Mouse (Mus musculus) stomach, postnatal 0 days (tissue): Measurements from ENCODE around the gene Srbd1. TPM values are rescaled to one million over a fixed set of nuclear protein-coding genes. Genes with fewer than 3 reads are reported as not detected.

Experiments
- ATAC-seq: fragments of 200-750 bp; cut with Nextera tagmentation; 2 replicates; pipeline ENCODE4 v1.8.0; 2017; ENCODE audit not compliant: low FRiP score, low TSS enrichment
- DNase-seq: peaks from one replicate; pipeline ENCODE4 v3.0.0-alpha.2; 2016; ENCODE audit warnings: low spot score
- H3K27ac ChIP-seq: fragments of 300-500 bp; sonication (generic); replicated peaks from 2 replicates; pipeline ENCODE4 v1.5.1; 2014; ENCODE audit warnings: mild to moderate bottlenecking, control low read depth
- H3K27me3 ChIP-seq: fragments of 300-500 bp; sonication (generic); 2 replicates; pipeline ENCODE4 v1.6.1; 2014; ENCODE audit warnings: low read length; ENCODE audit not compliant: control insufficient read depth, insufficient read depth
- H3K36me3 ChIP-seq: fragments of 300-500 bp; sonication (generic); 2 replicates; pipeline ENCODE4 v1.6.1; 2014; ENCODE audit warnings: low read length, mixed read lengths; ENCODE audit not compliant: control insufficient read depth, insufficient read depth
- H3K4me1 ChIP-seq: fragments of 300-500 bp; sonication (generic); replicated peaks from 2 replicates; pipeline ENCODE4 v1.6.1; 2014; ENCODE audit warnings: antibody characterized with exemption; ENCODE audit not compliant: control insufficient read depth, insufficient read depth
- H3K4me2 ChIP-seq: fragments of 300-500 bp; sonication (generic); replicated peaks from 2 replicates; pipeline ENCODE4 v1.6.1; 2014; ENCODE audit warnings: low read depth, mild to moderate bottlenecking, control low read depth, moderate library complexity
- H3K4me3 ChIP-seq: fragments of 300-500 bp; sonication (generic); 2 replicates; pipeline ENCODE4 v1.5.1; 2014; ENCODE audit warnings: low read depth, low read length, control low read depth
- H3K9ac ChIP-seq: fragments of 300-500 bp; sonication (generic); 2 replicates; pipeline ENCODE4 v1.6.1; 2014; ENCODE audit warnings: mild to moderate bottlenecking, low read length, control low read depth, mixed read lengths
- H3K9me3 ChIP-seq: fragments of 300-500 bp; sonication (generic); 2 replicates; pipeline ENCODE4 v1.6.1; 2016; ENCODE audit warnings: low read length; ENCODE audit not compliant: control insufficient read depth
- CTCF ChIP-seq: IDR thresholded peaks from 2 replicates; pipeline ENCODE4 v1.5.1; 2016; ENCODE audit warnings: antibody characterized with exemption, low read depth, mild to moderate bottlenecking, moderate library complexity
- EP300 ChIP-seq: optimal IDR thresholded peaks from 2 replicates; pipeline ENCODE3; 2016; ENCODE audit warnings: antibody characterized with exemption
- WGBS: fragments of 180-500 bp; shearing (Covaris S2); extraction: QIAGEN DNeasy Blood & Tissue Kit; methylation state at CpG from one replicate; pipeline ENCODE4 v1.1.7; 2014; 5-methylcytosine and 5-hydroxymethylcytosine counted together
- polyA plus RNA-seq: library from polyadenylated mRNA; unstranded; fragments of >200 nt; fragmentation: Nextera tagmentation; extraction: Ambion mirVana; gene quantifications from 2 replicates; pipeline ENCODE4 v1.2.1, GENCODE M21; 2015

Srbd1 gene
- polyA plus RNA-seq, 1 experiment from 2014 or later: 4.4 TPM

DNA sequence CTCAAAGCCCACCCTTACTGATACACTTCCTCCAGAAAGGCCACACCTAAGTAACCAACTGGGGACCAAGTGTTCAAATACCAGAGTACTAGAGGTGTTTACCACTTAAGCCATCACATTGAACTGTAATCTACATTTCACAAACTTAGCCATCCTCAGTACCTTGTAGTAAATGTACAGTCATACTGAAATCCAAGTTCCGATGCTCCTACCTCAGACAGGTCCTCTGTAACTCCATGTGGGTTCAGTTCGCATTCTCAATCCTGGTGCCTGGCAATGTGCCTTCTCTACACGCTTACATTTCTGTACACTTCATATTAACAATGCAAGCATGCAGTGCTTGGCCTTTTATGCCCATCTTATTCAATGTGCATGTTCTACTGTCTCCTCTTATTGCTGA is 77.5 kb downstream of the Srbd1 start:
- ATAC-seq (no peak), DNase-seq (no peak)
- H3K4me1 ChIP-seq: no peaks in the 10 kb centered on the region
- no peak overlapping the region for H3K4me3 ChIP-seq
- H3K4me2 ChIP-seq: no peak overlapping the region
- H3K27ac ChIP-seq: no peak overlapping the region
- H3K36me3 ChIP-seq: no peaks in the 10 kb centered on the region
- no peak overlapping the region for H3K9ac ChIP-seq
- H3K27me3 ChIP-seq: no peaks in the 10 kb centered on the region
- 93% methylated on average over 3 of the region's 3 CpGs for WGBS
- no peaks in the 10 kb centered on the region for H3K9me3 ChIP-seq
- TF ChIP-seq EP300 (no peak), CTCF (no peak)

- H3K4me3 ChIP-seq: no peak overlapping the region
- no peaks in the 10 kb centered on the region for H3K27me3 ChIP-seq
- 87% methylated on average over 6 of the region's 7 CpGs for WGBS
- H3K9me3 ChIP-seq: no peaks in the 10 kb centered on the region
- no peak for TF ChIP-seq CTCF
- no peak for TF ChIP-seq EP300
- no peaks in the 10 kb centered on the region for H3K36me3 ChIP-seq
- DNase-seq (no peak), ATAC-seq (no peak)
- H3K4me2 ChIP-seq: no peak overlapping the region
- H3K9ac ChIP-seq: no peak overlapping the region
- no peaks in the 10 kb centered on the region for H3K4me1 ChIP-seq
- no peak overlapping the region for H3K27ac ChIP-seq
Measured at GRCm38 (mm10) chr17:86065833-86066232, 79.1 kb downstream of the Srbd1 start.

GRCm38 (mm10) chr17:86063461-86063860 is 81.5 kb downstream of the Srbd1 start:
- peak; percentile 70 for DNase-seq
- Histone ChIP-seq H3K9ac (no peak overlapping the region), H3K4me2 (no peak overlapping the region), H3K36me3 (no peaks in the 10 kb centered on the region), H3K4me1 (no peaks in the 10 kb centered on the region), H3K27ac (no peak overlapping the region), H3K27me3 (no peaks in the 10 kb centered on the region), H3K4me3 (no peak overlapping the region), H3K9me3 (no peaks in the 10 kb centered on the region)
- peak; percentile 72 for ATAC-seq
- peak; percentile 97 for TF ChIP-seq CTCF
- no peak for TF ChIP-seq EP300
- WGBS: 10% methylated on average over 5 of the region's 5 CpGs

DNA sequence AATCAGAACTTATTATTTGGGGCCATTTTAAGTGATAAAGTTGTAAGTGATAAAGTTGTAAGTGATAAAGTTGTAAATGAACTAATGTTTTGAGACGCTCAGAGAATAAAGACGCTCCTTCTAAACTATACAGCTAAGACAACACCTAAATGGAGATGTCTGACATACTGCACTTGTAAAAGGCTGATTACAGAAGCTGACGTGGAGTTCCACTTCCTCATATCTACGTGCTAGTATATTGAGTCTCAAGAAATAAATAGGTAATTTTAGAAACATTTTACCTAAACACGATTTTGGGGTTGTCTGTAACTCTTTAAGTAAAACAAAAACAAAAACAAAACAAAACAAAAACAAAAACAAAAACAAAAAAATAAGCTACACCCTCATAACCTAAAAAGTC is 84.1 kb downstream of the Srbd1 start:
- Histone ChIP-seq H3K27ac (no peak overlapping the region), H3K4me1 (no peaks in the 10 kb centered on the region), H3K36me3 (no peaks in the 10 kb centered on the region), H3K27me3 (no peaks in the 10 kb centered on the region), H3K9me3 (no peaks in the 10 kb centered on the region), H3K4me2 (no peak overlapping the region), H3K4me3 (no peak overlapping the region), H3K9ac (no peak overlapping the region)
- DNase-seq (no peak), ATAC-seq (no peak)
- TF ChIP-seq EP300 (no peak), CTCF (no peak)
- 75% methylated on average over 5 of the region's 5 CpGs for WGBS

GRCm38 (mm10) chr17:86040221-86040984 is 104.6 kb downstream of the Srbd1 start:
- no peak overlapping the region for H3K4me3 ChIP-seq
- H3K9me3 ChIP-seq: no peaks in the 10 kb centered on the region
- no peak for DNase-seq
- 80% methylated on average over 13 of the region's 13 CpGs for WGBS
- no peaks in the 10 kb centered on the region for H3K27me3 ChIP-seq
- H3K4me1 ChIP-seq: no peaks in the 10 kb centered on the region
- no peak overlapping the region for H3K4me2 ChIP-seq
- no peak overlapping the region for H3K9ac ChIP-seq
- H3K36me3 ChIP-seq: no peaks in the 10 kb centered on the region
- no peak for ATAC-seq
- TF ChIP-seq EP300: no peak
- no peak for TF ChIP-seq CTCF
- H3K27ac ChIP-seq: no peak overlapping the region

GRCm38 (mm10) chr17:86039741-86040140 is 105.2 kb downstream of the Srbd1 start:
- ATAC-seq (no peak), DNase-seq (no peak)
- Histone ChIP-seq H3K4me2 (no peak overlapping the region), H3K4me1 (no peaks in the 10 kb centered on the region), H3K4me3 (no peak overlapping the region), H3K27me3 (no peaks in the 10 kb centered on the region), H3K9me3 (no peaks in the 10 kb centered on the region), H3K36me3 (no peaks in the 10 kb centered on the region), H3K9ac (no peak overlapping the region), H3K27ac (no peak overlapping the region)
- TF ChIP-seq CTCF (no peak), EP300 (no peak)
- WGBS: 72% methylated on average over 3 of the region's 3 CpGs
